Mouse (Mus musculus): Measurements from ENCODE around the gene Ttc9c.

DNA sequence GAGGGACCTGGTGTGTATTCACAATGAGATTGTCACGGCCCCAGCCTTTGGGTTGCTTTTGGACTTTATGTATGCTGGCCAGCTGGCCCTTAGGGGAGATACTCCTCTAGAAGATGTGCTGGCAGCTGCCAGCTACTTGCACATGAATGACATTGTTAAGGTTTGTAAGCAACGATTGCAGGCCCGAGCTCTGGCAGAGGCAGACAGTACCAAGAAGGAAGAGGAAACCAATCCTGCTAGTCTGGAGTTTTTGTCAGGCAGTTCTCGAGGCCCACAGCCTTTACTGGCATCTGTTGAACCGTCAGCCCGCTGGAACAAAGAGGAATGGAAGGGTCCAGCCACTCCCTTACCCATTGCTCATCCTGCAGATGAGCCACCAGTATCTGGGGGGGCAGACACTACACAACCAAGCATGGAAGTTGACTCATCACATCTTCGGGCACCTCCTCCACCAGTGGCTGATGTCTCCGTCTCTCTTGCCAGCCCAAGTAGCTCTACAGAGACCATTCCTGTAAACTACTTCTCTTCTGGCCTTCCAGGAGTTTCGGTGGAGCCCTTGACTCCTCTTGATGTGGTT is 15.8 kb downstream of the Ttc9c start:
- TF ChIP-seq POLR2A (IDR thresholded peaks at IDR 0.05; ENCODE audit: low read depth, low read length) = no peak
- no peak for TF ChIP-seq CTCF (IDR thresholded peaks at IDR 0.05; ENCODE audit: borderline replicate concordance, insufficient read depth, low read length)
